Mouse (Mus musculus): ENCODE results near the gene Me1.

DNA sequence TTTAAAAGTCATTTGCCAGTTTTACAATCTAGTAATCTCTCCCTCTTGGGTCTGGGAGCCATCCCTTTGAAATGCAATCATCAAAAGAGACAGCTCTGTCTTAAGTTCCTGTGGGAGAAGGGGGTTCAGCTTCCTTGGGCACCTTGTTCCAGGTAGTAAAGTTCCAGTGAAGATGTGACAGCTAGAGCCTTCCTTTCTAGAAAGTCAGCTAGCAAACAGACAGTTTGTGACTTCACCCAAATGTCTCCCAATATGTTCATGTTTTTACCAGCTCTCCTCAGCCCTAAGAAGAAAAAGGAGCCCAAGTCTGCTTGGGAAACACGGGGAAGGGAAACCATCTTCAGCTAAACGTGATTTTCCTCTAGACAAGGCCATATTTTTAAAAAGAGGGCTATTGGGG, 16.9 kb upstream of the Me1 start:
- TF ChIP-seq POLR2A (IDR thresholded peaks at IDR 0.05; ENCODE audit: low read depth, low read length): no peak
- TF ChIP-seq CTCF (IDR thresholded peaks at IDR 0.05; ENCODE audit: extremely low read depth, insufficient read length, insufficient replicate concordance, low read depth, low read length): no peak

Measured in small intestine, adult 2 months (tissue).